ENCODE assay signal across 8 mouse cellular contexts in genomic region chr4:148646616-148647015, GRCm38 (mm10). TPM values are rescaled to one million over a fixed set of nuclear protein-coding genes. Genes with fewer than 3 reads are reported as not detected.
DNase-seq lines count a peak whose midpoint lies in the region; ATAC-seq lines count a peak whose summit lies in the region.
"Had no signal": no experiment of that assay in that cellular context is flagged by ENCODE, and none has a peak within 500 bp of the region (broad histone marks: within the 10 kb centered on the region; RNA-seq: fewer than 3 reads in every experiment).

No protein-coding gene starts in this region.

- peak overlapping the region; percentile 77 for H3K27ac ChIP-seq in heart, embryonic 15.5 days
- no peak overlapping the region for H3K27ac ChIP-seq in stomach, embryonic 15.5 days
- H3K27ac ChIP-seq: neural tube, embryonic 13.5 days had no signal

- 20% methylated on average over 11 of the region's 11 CpGs for WGBS in heart, embryonic 15.5 days
- WGBS in stomach, embryonic 15.5 days = 43% methylated on average over 11 of the region's 11 CpGs

- H3K4me1 ChIP-seq in heart, embryonic 15.5 days (replicated peaks) = peaks cover 18% of the 10 kb centered on the region
- peaks cover 5% of the 10 kb centered on the region; the same call in 1 of the 2 replicates for H3K4me1 ChIP-seq in stomach, embryonic 15.5 days

- no peaks in the 10 kb centered on the region for H3K27me3 ChIP-seq in heart, embryonic 15.5 days
- H3K27me3 ChIP-seq in stomach, embryonic 15.5 days (replicated peaks) = no peaks in the 10 kb centered on the region
- H3K27me3 ChIP-seq: neural tube, embryonic 13.5 days had no signal

- 0 out of 2 replicates have a peak overlapping the region, but pooled peaks have one; percentile 0 for H3K4me3 ChIP-seq in heart, embryonic 15.5 days
- H3K4me3 ChIP-seq in stomach, embryonic 15.5 days (replicated peaks) = no peak overlapping the region
- H3K4me3 ChIP-seq: neural tube, embryonic 13.5 days had no signal

- H3K9me3 ChIP-seq in heart, embryonic 15.5 days (replicated peaks) = no peaks in the 10 kb centered on the region
- H3K9me3 ChIP-seq in stomach, embryonic 15.5 days = no peaks in the 10 kb centered on the region
- H3K9me3 ChIP-seq: neural tube, embryonic 13.5 days had no signal

- peak; percentile 87 for ATAC-seq in heart, embryonic 15.5 days (replicated peaks; ENCODE audit: insufficient number of reproducible peaks, insufficient read depth, low FRiP score, low read depth)
- peak; percentile 52; the same call in 1 of the 2 replicates for ATAC-seq in stomach, embryonic 15.5 days (ENCODE audit: insufficient read depth, low FRiP score, low read depth)

- no peaks in the 10 kb centered on the region for H3K36me3 ChIP-seq in heart, embryonic 15.5 days
- no peaks in the 10 kb centered on the region for H3K36me3 ChIP-seq in stomach, embryonic 15.5 days
- H3K36me3 ChIP-seq: neural tube, embryonic 13.5 days had no signal

- DNase-seq in lung, postnatal 10 days = peak; percentile 44
- DNase-seq in lung, postnatal 25 days (ENCODE audit: low spot score) = no peak
- DNase-seq in brain, adult 2 months (ENCODE audit: low read depth, low spot score) = peak; percentile 92
- no peak for DNase-seq in kidney, postnatal 14 days
- no peak for DNase-seq in kidney, adult 9 months

- no peak overlapping the region for H3K9ac ChIP-seq in heart, embryonic 15.5 days
- H3K9ac ChIP-seq in stomach, embryonic 15.5 days = no peak overlapping the region
- H3K9ac ChIP-seq: neural tube, embryonic 13.5 days had no signal

- peak overlapping the region; percentile 42 for H3K4me2 ChIP-seq in heart, embryonic 15.5 days
- no peak overlapping the region for H3K4me2 ChIP-seq in stomach, embryonic 15.5 days
- H3K4me2 ChIP-seq: neural tube, embryonic 13.5 days had no signal

RNA-seq across cellular contexts. Expression of gene Gm572, which starts 3.5 kb away (rescaled TPM):
- 0.16 and 0.38 TPM in 2 replicates for polyA plus RNA-seq in heart, embryonic 15.5 days (2015; fragmentation: Nextera tagmentation; extraction: Ambion mirVana)
- 0.09 TPM in 2 replicates for polyA plus RNA-seq in stomach, embryonic 15.5 days (2015; fragmentation: Nextera tagmentation; extraction: Ambion mirVana)
- polyA plus RNA-seq: neural tube, embryonic 13.5 days had no signal

RNA-seq across cellular contexts. Expression of gene Tardbp, which starts 19.8 kb away (rescaled TPM):
- 153 and 176 TPM in 2 replicates for polyA plus RNA-seq in heart, embryonic 15.5 days (2015; fragmentation: Nextera tagmentation; extraction: Ambion mirVana)
- polyA plus RNA-seq in stomach, embryonic 15.5 days (2015; fragmentation: Nextera tagmentation; extraction: Ambion mirVana) = 306 and 317 TPM in 2 replicates

RNA-seq across cellular contexts. Expression of gene Masp2, which starts 44.3 kb away (rescaled TPM):
- polyA plus RNA-seq in heart, embryonic 15.5 days (2015; fragmentation: Nextera tagmentation; extraction: Ambion mirVana) = 0.39 TPM in 1 of 2 replicates, not detected in the other
- 1.5 and 4.4 TPM in 2 replicates for polyA plus RNA-seq in stomach, embryonic 15.5 days (2015; fragmentation: Nextera tagmentation; extraction: Ambion mirVana)

RNA-seq across cellular contexts. Expression of gene Srm, which starts 55.3 kb away (rescaled TPM):
- 76.8 and 113 TPM in 2 replicates for polyA plus RNA-seq in heart, embryonic 15.5 days (2015; fragmentation: Nextera tagmentation; extraction: Ambion mirVana)
- polyA plus RNA-seq in stomach, embryonic 15.5 days (2015; fragmentation: Nextera tagmentation; extraction: Ambion mirVana) = 222 and 230 TPM in 2 replicates

Comparison
In these comparisons a context has a peak if more than half of its experiments do, and no peak if none do; other contexts are left out.
1. DNase-seq: peak in lung, postnatal 10 days (single experiment) and brain, adult 2 months (single experiment); none in lung, postnatal 25 days (single experiment), kidney, postnatal 14 days (single experiment) and kidney, adult 9 months (single experiment).